Mouse (Mus musculus): Measurements from ENCODE around the gene Syt2.

- no peak for TF ChIP-seq TAL1 (IDR thresholded peaks at IDR 0.05; ENCODE audit: low read length)
- TF ChIP-seq GATA1 (IDR thresholded peaks at IDR 0.05; ENCODE audit: low read length): no peak
Measured at GRCm38 (mm10) chr1:134772821-134773220, 126.3 kb downstream of the Syt2 start.

Measured in erythroblast, embryonic 14.5 days (primary cell).